In the genomic region with DNA sequence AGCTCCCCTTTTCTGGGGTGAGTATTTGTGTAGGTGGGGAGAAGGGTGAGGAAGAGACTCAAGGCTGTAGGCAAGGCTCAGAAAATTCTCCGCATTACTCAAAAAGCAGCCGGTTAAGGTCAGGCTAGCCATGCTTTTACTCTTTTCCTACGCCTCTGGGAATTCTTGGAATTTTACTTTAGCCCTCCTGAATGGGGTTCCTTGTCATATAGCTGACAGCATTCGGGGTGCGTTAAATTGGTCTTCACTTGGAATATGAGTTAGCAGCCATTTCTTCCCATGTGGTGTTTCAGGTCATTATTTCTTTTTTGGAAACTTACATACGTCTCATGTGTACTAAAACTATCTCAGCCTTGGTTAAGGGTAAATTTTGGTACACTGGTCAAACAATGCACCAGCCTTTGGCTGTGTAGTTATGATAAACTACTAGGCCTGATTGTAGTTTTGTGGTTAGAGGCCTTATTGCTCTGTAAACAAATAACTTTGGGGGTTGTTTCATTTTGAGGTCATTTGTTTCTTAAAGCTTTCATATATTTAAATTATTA, we compare ENCODE assay signal across 8 mouse cellular contexts. TPM values are rescaled to one million over a fixed set of nuclear protein-coding genes. Genes with fewer than 3 reads are reported as not detected.
A peak's percentile ranks its signal among the peaks of the same experiment; 100 is the strongest.
DNase-seq lines count a peak whose midpoint lies in the region; ATAC-seq and TF ChIP-seq lines count a peak whose summit lies in the region.

No protein-coding gene starts in this region.

- WGBS in forebrain, embryonic 16.5 days, result 3% methylated on average over 6 of the region's 6 CpGs
- WGBS in liver, embryonic 15.5 days (ENCODE audit: insufficient replicate concordance), result 6% methylated on average over 6 of the region's 6 CpGs

- peaks cover under 1% of the 10 kb centered on the region for H3K27me3 ChIP-seq in C2C12 (ENCODE audit: control insufficient read depth, insufficient read depth, insufficient read length)
- H3K27me3 ChIP-seq in forebrain, embryonic 16.5 days (replicated peaks; ENCODE audit: control insufficient read depth, insufficient read depth, low read length), result no peaks in the 10 kb centered on the region
- peaks cover 34% of the 10 kb centered on the region for H3K27me3 ChIP-seq in liver, embryonic 15.5 days

- H3K36me3 ChIP-seq in C2C12 (ENCODE audit: control insufficient read depth, insufficient read depth), result no peaks in the 10 kb centered on the region
- H3K36me3 ChIP-seq in forebrain, embryonic 16.5 days (ENCODE audit: control insufficient read depth, insufficient read depth), result no peaks in the 10 kb centered on the region
- H3K36me3 ChIP-seq in liver, embryonic 15.5 days (replicated peaks), result no peaks in the 10 kb centered on the region

- H3K27ac ChIP-seq in forebrain, embryonic 16.5 days (ENCODE audit: low read length), result no peak overlapping the region; the same call in 1 of the 2 replicates
- H3K27ac ChIP-seq in liver, embryonic 15.5 days (replicated peaks), result peak overlapping the region; percentile 74

- H3K79me2 ChIP-seq in C2C12 (ENCODE audit: control insufficient read depth, insufficient read depth), result peaks cover 51% of the 10 kb centered on the region

- peaks cover 18% of the 10 kb centered on the region for H3K4me1 ChIP-seq in forebrain, embryonic 16.5 days (replicated peaks; ENCODE audit: control insufficient read depth, insufficient read depth, low read length)
- peaks cover 14% of the 10 kb centered on the region for H3K4me1 ChIP-seq in liver, embryonic 15.5 days (replicated peaks)

- peak overlapping the region; percentile 91 for H3K9ac ChIP-seq in forebrain, embryonic 16.5 days (replicated peaks; ENCODE audit: low read depth, low read length)
- H3K9ac ChIP-seq in liver, embryonic 15.5 days, result peak overlapping the region; percentile 72

- peak; percentile 55 for DNase-seq in embryo, embryonic 10.5 days (ENCODE audit: low spot score)
- DNase-seq in embryo, embryonic 10 days (ENCODE audit: low spot score), result no peak
- DNase-seq in right cerebral cortex, postnatal 36 days (ENCODE audit: low spot score in 2 of 2), result no peak
- no peak for DNase-seq in gastrocnemius, postnatal 25 days
- no peak for DNase-seq in right cerebral cortex, adult 2 months (ENCODE audit: low spot score in 2 of 2)

- H3K4me3 ChIP-seq in C2C12 (ENCODE audit: insufficient read depth, poor library complexity, severe bottlenecking), result peak overlapping the region; percentile 65
- peak overlapping the region; percentile 90 for H3K4me3 ChIP-seq in forebrain, embryonic 16.5 days (replicated peaks; ENCODE audit: low read length)
- peak overlapping the region; percentile 74 for H3K4me3 ChIP-seq in liver, embryonic 15.5 days (replicated peaks)

- no peak for TF ChIP-seq CTCF in C2C12 (IDR thresholded peaks at IDR 0.05; ENCODE audit: control insufficient read depth, insufficient read depth, insufficient read length)

- no peaks in the 10 kb centered on the region for H3K9me3 ChIP-seq in forebrain, embryonic 16.5 days (ENCODE audit: control insufficient read depth, low read length)
- no peaks in the 10 kb centered on the region for H3K9me3 ChIP-seq in liver, embryonic 15.5 days (replicated peaks)

- peaks cover 13% of the 10 kb centered on the region for H3K79me3 ChIP-seq in C2C12 (ENCODE audit: low read depth)

- ATAC-seq in forebrain, embryonic 16.5 days, result no peak
- ATAC-seq in liver, embryonic 15.5 days (ENCODE audit: insufficient read depth), result no peak

- H3K4me2 ChIP-seq in forebrain, embryonic 16.5 days (ENCODE audit: low read length), result peak overlapping the region; percentile 93
- H3K4me2 ChIP-seq in liver, embryonic 15.5 days, result peak overlapping the region; percentile 85

- peak overlapping the region; percentile 30 for H3ac ChIP-seq in C2C12 (ENCODE audit: control insufficient read depth, insufficient read length, low read depth)

TF ChIP-seq in C2C12, 6 proteins besides CTCF, POLR2A, EP300 and RAD21:
- TF ChIP-seq CEBPB (IDR thresholded peaks at IDR 0.05; ENCODE audit: low read depth) (no peak), MAX (IDR thresholded peaks at IDR 0.05) (no peak), MYOG (IDR thresholded peaks at IDR 0.05; ENCODE audit: control insufficient read depth, extremely low read depth, insufficient read length) (no peak), USF1 (IDR thresholded peaks at IDR 0.05; ENCODE audit: low read depth) (no peak), FOSL1 (IDR thresholded peaks at IDR 0.05; ENCODE audit: insufficient read depth, low read length, poor library complexity, severe bottlenecking) (no peak), MYOD1 (IDR thresholded peaks at IDR 0.05; ENCODE audit: control insufficient read depth, insufficient read length, low read depth) (no peak)

RNA-seq across cellular contexts. Expression of a gene that starts 1.1 kb away (rescaled TPM):
- polyA plus RNA-seq in C2C12 (2012; fragmentation: generic; extraction: Trizol), result 22.6 TPM
- polyA plus RNA-seq in forebrain, embryonic 16.5 days (2015; fragmentation: Nextera tagmentation; extraction: Ambion mirVana), result 77.5 and 84.3 TPM in 2 replicates
- polyA plus RNA-seq in liver, embryonic 15.5 days (2015; fragmentation: Nextera tagmentation; extraction: Ambion mirVana), result 34.1 and 34.7 TPM in 2 replicates
- 100 to 1,000 TPM; 124 to 127 TPM for total RNA-seq in gastrocnemius, postnatal 25 days (2021)
